Mouse (Mus musculus): ENCODE measurements around the gene Mtfr2. TPM values are rescaled to one million over a fixed set of nuclear protein-coding genes. Genes with fewer than 3 reads are reported as not detected.

Mtfr2 gene
- total RNA-seq, 2 experiments from 2014 or later = 0.26 to 0.52 TPM

- DNase-seq = peak; percentile 65 to 82
Measured at GRCm38 (mm10) chr10:20379071-20379735, 31.6 kb downstream of the Mtfr2 start.

- no peak for DNase-seq
Measured at GRCm38 (mm10) chr10:20380798-20381197, 33.2 kb downstream of the Mtfr2 start.

- no peak for DNase-seq
Measured at GRCm38 (mm10) chr10:20381352-20381751, 33.8 kb downstream of the Mtfr2 start.

- no peak for DNase-seq
Measured at GRCm38 (mm10) chr10:20382807-20383419, 35.3 kb downstream of the Mtfr2 start.

- no peak for DNase-seq
Measured at GRCm38 (mm10) chr10:20390568-20390967, 43.0 kb downstream of the Mtfr2 start.

GRCm38 (mm10) chr10:20394815-20395214, 47.2 kb downstream of the Mtfr2 start:
- DNase-seq = no peak

DNA sequence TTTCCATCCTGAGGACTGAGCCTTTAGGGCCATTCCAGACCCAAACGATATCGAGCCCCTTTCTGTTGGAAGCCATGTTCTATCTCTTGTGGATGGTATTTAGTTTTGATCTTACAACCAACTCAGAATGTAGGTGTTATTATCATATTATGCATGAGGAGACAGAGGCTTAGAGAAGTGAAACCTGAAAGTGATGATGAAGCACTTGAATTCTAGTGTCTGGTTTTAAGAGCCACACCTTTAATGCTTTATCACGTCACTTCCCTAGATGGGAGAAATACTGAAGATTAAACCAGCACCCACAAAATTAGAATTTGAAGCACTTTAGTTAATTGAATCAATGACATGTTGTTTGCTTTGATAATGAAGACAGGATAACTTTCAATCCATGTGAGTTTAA, 48.2 kb downstream of the Mtfr2 start:
- DNase-seq = no peak

- DNase-seq = no peak
Measured at GRCm38 (mm10) chr10:20398224-20398623, 50.7 kb downstream of the Mtfr2 start.

DNA sequence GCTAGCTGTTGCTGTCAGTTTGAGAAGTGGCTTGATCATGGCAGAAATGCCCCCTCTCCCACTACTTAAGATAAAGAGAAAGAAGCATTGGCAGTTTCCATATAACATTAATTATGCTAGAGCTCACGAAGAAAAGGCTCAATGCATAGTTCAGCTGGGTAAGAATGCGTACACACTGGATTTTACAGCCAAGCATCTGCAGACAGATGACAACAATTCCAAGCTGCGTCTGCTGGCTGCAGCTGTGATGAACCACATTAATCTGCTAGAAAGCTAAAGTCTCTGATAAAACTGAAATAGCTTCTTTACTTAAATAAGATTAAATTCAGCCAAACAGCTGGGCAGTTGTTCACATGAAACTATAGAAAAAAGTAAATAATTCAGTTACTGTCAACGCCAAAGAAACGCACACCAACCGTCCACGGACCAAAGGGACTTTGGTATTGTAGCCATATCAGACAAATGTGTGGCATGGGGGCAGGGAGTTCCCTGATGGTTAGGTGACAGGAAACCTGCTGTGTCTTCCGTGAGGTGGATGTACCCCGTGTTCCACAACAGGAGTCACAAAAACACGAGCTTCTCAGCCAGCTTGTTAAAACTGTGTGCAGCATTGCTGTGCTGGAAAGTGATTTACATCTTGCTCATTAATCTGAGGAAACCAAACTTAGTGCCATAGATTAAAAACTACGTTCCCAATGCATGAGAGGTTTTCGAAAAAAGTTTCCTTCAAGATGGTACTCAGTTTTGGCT, 51.2 kb downstream of the Mtfr2 start:
- DNase-seq = no peak

GRCm38 (mm10) chr10:20400406-20400805, 52.8 kb downstream of the Mtfr2 start:
- DNase-seq = no peak

- no peak for DNase-seq
Measured at GRCm38 (mm10) chr10:20402941-20403340, 55.4 kb downstream of the Mtfr2 start.

DNA sequence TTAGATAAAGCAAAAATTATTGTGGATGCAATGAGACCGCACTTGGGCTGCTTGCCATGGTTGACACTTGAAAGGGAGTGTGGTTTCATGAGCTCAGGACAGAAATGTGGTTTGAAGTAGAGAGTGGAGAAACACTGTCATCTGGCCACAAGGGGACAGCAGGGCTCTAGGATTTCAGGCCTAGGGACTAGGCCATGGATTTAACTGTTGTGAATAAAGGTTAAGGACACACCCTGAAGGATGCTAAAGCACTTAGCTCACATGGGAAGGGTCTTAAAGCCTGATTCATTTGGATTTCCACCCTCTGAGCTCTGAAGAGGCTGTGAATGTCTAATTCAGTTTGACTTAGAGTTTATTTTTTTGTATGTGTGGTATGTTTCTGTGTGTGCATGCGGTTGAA, 57.9 kb downstream of the Mtfr2 start:
- DNase-seq = peak; percentile 46 to 73

DNA sequence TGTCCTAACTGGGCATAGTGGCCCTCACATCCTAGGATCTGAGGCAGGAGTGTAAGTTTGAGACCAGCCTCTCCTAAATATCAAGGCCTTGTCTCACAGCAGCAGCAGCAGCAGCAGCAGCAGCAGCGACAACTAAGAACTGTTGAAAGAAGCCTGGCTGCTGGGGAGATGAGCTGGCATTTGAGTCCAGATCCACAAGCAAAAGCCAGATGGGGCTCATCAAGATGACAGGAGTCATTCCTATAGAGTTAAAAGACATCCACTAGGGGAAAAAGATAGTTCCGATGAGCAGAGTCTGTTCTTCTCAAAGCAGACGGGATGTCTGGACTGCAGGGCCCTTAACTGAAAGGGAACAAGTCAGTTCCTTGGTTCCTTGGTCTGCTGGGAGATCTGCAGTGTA, 60.8 kb downstream of the Mtfr2 start:
- DNase-seq = peak; percentile 37 to 54

GRCm38 (mm10) chr10:20409181-20409580, 61.6 kb downstream of the Mtfr2 start:
- DNase-seq = peak; percentile 61 to 76

Other genes with a start within 250 kb of the Mtfr2 start
- 10 to 100 TPM; 11.2 to 20.6 TPM for gene Map7, start 199.3 kb upstream of the Mtfr2 start, total RNA-seq (2021)
- gene Bclaf1, start 35.3 kb upstream of the Mtfr2 start, total RNA-seq (2021) = 10 to 100 TPM; 38.5 to 55.4 TPM

Measured in heart, adult 18-20 months (tissue).